Mouse (Mus musculus): ENCODE measurements around the gene Dupd1. TPM values are rescaled to one million over a fixed set of nuclear protein-coding genes. Genes with fewer than 3 reads are reported as not detected.

Gene Dupd1
- polyA plus RNA-seq, 1 experiment from 2014 or later = 0.13 TPM

DNA sequence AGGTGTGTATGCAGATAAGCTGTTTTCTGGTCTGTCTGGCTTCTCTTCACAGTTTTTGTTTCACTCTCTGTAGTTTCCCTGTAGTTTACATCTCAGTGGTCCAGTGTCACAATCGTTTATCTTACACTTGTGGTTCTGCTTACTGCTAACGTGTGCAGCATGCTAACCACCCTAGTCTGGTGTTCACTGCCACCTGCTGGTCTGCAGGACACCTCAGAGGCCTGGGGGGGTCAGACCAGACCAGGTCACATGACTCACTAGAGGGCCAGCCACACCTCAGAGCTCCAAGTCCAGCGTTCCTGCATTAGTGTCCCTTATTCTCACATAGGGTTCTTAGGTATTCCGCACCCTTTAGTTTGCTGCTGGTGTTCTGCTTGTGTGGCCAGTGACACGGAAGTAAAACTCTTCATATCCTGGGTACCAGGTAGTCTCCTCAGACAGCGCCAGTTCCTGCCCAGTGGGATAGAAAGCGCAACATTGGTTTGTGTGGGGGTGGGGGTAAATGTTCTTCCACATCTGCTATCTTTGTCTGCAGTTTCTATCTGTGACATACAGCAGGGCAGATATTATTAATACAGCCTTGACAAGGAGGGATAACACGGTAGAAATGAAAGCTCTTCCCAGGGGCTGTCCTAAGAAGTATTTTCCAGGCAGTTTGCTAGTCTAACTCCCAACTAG lies 51.8 kb downstream of the Dupd1 start:
- Histone ChIP-seq H3K9ac (replicated peaks) (no peak overlapping the region), H3K9me3 (no peaks in the 10 kb centered on the region), H3K27ac (no peak overlapping the region), H3K4me1 (replicated peaks) (peaks cover 18% of the 10 kb centered on the region), H3K4me3 (replicated peaks) (no peak overlapping the region), H3K36me3 (peaks cover 71% of the 10 kb centered on the region), H3K4me2 (replicated peaks) (no peak overlapping the region), H3K27me3 (no peaks in the 10 kb centered on the region)
- no peak for ATAC-seq
- 84% methylated on average over 8 of the region's 8 CpGs for WGBS

- peak; percentile 91 for ATAC-seq
- WGBS = 28% methylated on average over 5 of the region's 5 CpGs
- peaks cover 45% of the 10 kb centered on the region for H3K36me3 ChIP-seq
These were observed 54.7 kb downstream of the Dupd1 start for GRCm38 (mm10) chr14:21659652-21660051.

GRCm38 (mm10) chr14:21659155-21659554 lies 55.2 kb downstream of the Dupd1 start:
- Histone ChIP-seq H3K27me3 (no peaks in the 10 kb centered on the region), H3K4me1 (replicated peaks) (peaks cover 21% of the 10 kb centered on the region), H3K9me3 (no peaks in the 10 kb centered on the region), H3K27ac (peak overlapping the region; percentile 58; the same call in 1 of the 2 replicates), H3K4me2 (replicated peaks) (no peak overlapping the region), H3K9ac (replicated peaks) (no peak overlapping the region), H3K36me3 (peaks cover 40% of the 10 kb centered on the region), H3K4me3 (replicated peaks) (no peak overlapping the region)
- 71% methylated on average over 13 of the region's 13 CpGs for WGBS
- peak; percentile 64; the same call in 1 of the 2 replicates for ATAC-seq

More at GRCm38 (mm10) chr14:21659652-21660051, 54.7 kb downstream of the Dupd1 start:
- no peaks in the 10 kb centered on the region for H3K27me3 ChIP-seq
- H3K4me3 ChIP-seq (replicated peaks) = no peak overlapping the region
- peaks cover 21% of the 10 kb centered on the region for H3K4me1 ChIP-seq (replicated peaks)
- 0 out of 2 replicates have a peak overlapping the region, but pooled peaks have one; percentile 14 for H3K27ac ChIP-seq
- no peaks in the 10 kb centered on the region for H3K9me3 ChIP-seq
- H3K9ac ChIP-seq (replicated peaks) = no peak overlapping the region
- no peak overlapping the region for H3K4me2 ChIP-seq (replicated peaks)

DNA sequence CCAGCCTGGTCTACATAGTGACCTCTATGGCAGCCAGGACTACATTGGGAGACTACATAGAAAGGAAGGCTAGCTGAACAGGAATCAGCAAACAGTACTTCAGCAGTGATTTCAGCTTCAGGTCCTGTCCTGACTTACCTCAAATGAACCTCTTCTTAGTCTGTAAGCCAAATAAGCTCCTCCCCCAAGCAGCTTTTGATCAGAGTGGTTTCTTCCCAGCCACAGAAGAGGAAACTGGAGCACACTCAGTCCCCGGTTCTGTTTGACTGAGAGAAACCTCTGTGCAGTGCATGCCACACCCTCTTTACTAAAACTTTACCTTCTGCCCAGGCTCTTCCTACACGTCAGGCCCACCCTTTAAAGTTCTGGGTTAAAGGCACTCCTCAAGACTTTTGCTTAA lies 60.6 kb downstream of the Dupd1 start:
- 80% methylated on average over 2 of the region's 2 CpGs for WGBS
- Histone ChIP-seq H3K27ac (no peak overlapping the region), H3K36me3 (peaks cover 19% of the 10 kb centered on the region), H3K27me3 (no peaks in the 10 kb centered on the region), H3K4me1 (replicated peaks) (peaks cover 10% of the 10 kb centered on the region), H3K4me3 (replicated peaks) (no peak overlapping the region), H3K4me2 (replicated peaks) (no peak overlapping the region), H3K9ac (replicated peaks) (no peak overlapping the region), H3K9me3 (no peaks in the 10 kb centered on the region)
- no peak for ATAC-seq

GRCm38 (mm10) chr14:21640806-21641435 lies 73.5 kb downstream of the Dupd1 start:
- Histone ChIP-seq H3K9me3 (no peaks in the 10 kb centered on the region), H3K27me3 (no peaks in the 10 kb centered on the region), H3K4me2 (replicated peaks) (no peak overlapping the region), H3K4me3 (replicated peaks) (no peak overlapping the region), H3K27ac (no peak overlapping the region), H3K9ac (replicated peaks) (no peak overlapping the region), H3K36me3 (peaks cover 47% of the 10 kb centered on the region), H3K4me1 (replicated peaks) (peaks cover 13% of the 10 kb centered on the region)
- no peak for ATAC-seq
- 89% methylated on average over 4 of the region's 4 CpGs for WGBS

DNA sequence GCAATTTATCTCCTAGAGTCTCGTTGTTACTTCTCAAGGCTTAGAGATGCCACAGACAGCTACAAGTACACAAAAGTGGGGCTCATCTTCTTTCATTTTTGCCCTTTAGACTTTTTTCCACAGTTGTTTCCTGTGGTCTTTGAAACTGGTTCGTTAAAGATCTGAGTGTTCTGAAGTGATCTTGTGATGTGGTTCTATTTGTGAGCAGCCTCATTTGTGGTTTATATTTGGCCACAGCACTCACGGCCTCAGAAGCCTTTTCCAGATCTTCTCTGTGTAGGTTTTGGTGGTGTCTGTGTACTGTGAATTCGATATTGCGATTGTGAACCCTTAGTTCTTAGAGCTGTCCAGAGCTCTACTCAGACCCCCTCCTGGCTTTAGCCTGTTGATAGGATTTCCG lies 77.8 kb downstream of the Dupd1 start:
- H3K27me3 ChIP-seq = no peaks in the 10 kb centered on the region
- peaks cover 22% of the 10 kb centered on the region for H3K4me1 ChIP-seq (replicated peaks)
- peaks cover 37% of the 10 kb centered on the region for H3K36me3 ChIP-seq
- no peaks in the 10 kb centered on the region for H3K9me3 ChIP-seq
- H3K27ac ChIP-seq = no peak overlapping the region
- ATAC-seq = no peak
- H3K4me3 ChIP-seq (replicated peaks) = no peak overlapping the region
- WGBS = 80% methylated on average over 6 of the region's 6 CpGs
- H3K4me2 ChIP-seq (replicated peaks) = no peak overlapping the region
- H3K9ac ChIP-seq (replicated peaks) = no peak overlapping the region

GRCm38 (mm10) chr14:21631665-21632200 lies 82.6 kb downstream of the Dupd1 start:
- no peak for ATAC-seq
- no peak overlapping the region for H3K4me3 ChIP-seq (replicated peaks)
- 55% methylated on average over 5 of the region's 5 CpGs for WGBS

More at GRCm38 (mm10) chr14:21631665-21632200, 82.6 kb downstream of the Dupd1 start:
- Histone ChIP-seq H3K4me1 (replicated peaks) (peaks cover 13% of the 10 kb centered on the region), H3K27ac (0 out of 2 replicates have a peak overlapping the region, but pooled peaks have one; percentile 10), H3K9me3 (no peaks in the 10 kb centered on the region), H3K9ac (replicated peaks) (no peak overlapping the region), H3K4me2 (replicated peaks) (no peak overlapping the region), H3K36me3 (peaks cover 44% of the 10 kb centered on the region), H3K27me3 (no peaks in the 10 kb centered on the region)

Other genes with a start within 250 kb of the Dupd1 start
- gene Kat6b, start 233.1 kb downstream of the Dupd1 start, polyA plus RNA-seq (2015; fragmentation: Nextera tagmentation; extraction: Ambion mirVana) = 25.5 and 28.1 TPM in 2 replicates
- 17.2 and 19.2 TPM in 2 replicates for gene Samd8, start 36.0 kb upstream of the Dupd1 start, polyA plus RNA-seq (2015; fragmentation: Nextera tagmentation; extraction: Ambion mirVana)
- gene Dusp13, start 36.6 kb upstream of the Dupd1 start, polyA plus RNA-seq (2015; fragmentation: Nextera tagmentation; extraction: Ambion mirVana) = not detected in 2 replicates
- gene Vdac2, start 110.7 kb upstream of the Dupd1 start, polyA plus RNA-seq (2015; fragmentation: Nextera tagmentation; extraction: Ambion mirVana) = 266 and 276 TPM in 2 replicates
- gene Comtd1, start 134.4 kb upstream of the Dupd1 start, polyA plus RNA-seq (2015; fragmentation: Nextera tagmentation; extraction: Ambion mirVana) = 25.8 and 26.6 TPM in 2 replicates

All from midbrain, embryonic 13.5 days (tissue).